Mouse (Mus musculus) liver, embryonic 14.5 days (tissue): ENCODE results near the gene Ppp2r5c.

Source experiments
- CTCF ChIP-seq: IDR thresholded peaks from 2 replicates; pipeline ENCODE4 v1.5.1; 2016; ENCODE audit warnings: antibody characterized with exemption, low read depth, control low read depth
- EP300 ChIP-seq: IDR thresholded peaks from 2 replicates; pipeline ENCODE4 v1.6.1; 2016; ENCODE audit warnings: antibody characterized with exemption, low read depth

GRCm38 (mm10) chr12:110399161-110399560, 47.8 kb upstream of the Ppp2r5c start:
- no peak for TF ChIP-seq CTCF
- TF ChIP-seq EP300 = no peak
